Mouse (Mus musculus) stomach, embryonic 15.5 days (tissue): ENCODE results near the gene Myt1. TPM values are rescaled to one million over a fixed set of nuclear protein-coding genes. Genes with fewer than 3 reads are reported as not detected.

ENCODE experiments used
- ATAC-seq: fragments of 200-750 bp; cut with Nextera tagmentation; 2 replicates; pipeline ENCODE4 v1.8.0; 2017; ENCODE audit warnings: low read depth, moderate number of reproducible peaks, moderate TSS enrichment; ENCODE audit not compliant: insufficient read depth, low FRiP score
- H3K27ac ChIP-seq: fragments of 300-500 bp; sonication (generic); 2 replicates; pipeline ENCODE4 v1.5.1; 2015; ENCODE audit warnings: mild to moderate bottlenecking, inconsistent platforms
- H3K27me3 ChIP-seq: fragments of 300-500 bp; sonication (generic); replicated peaks from 2 replicates; pipeline ENCODE4 v1.6.1; 2015; ENCODE audit warnings: inconsistent platforms
- H3K36me3 ChIP-seq: fragments of 300-500 bp; sonication (generic); 2 replicates; pipeline ENCODE4 v1.6.1; 2015; ENCODE audit warnings: inconsistent platforms
- H3K4me1 ChIP-seq: fragments of 300-500 bp; sonication (generic); 2 replicates; pipeline ENCODE4 v1.6.1; 2015; ENCODE audit warnings: inconsistent platforms
- H3K4me2 ChIP-seq: fragments of 300-500 bp; sonication (generic); 2 replicates; pipeline ENCODE4 v1.6.1; 2015; ENCODE audit warnings: mild to moderate bottlenecking, inconsistent platforms
- H3K4me3 ChIP-seq: fragments of 300-500 bp; sonication (generic); replicated peaks from 2 replicates; pipeline ENCODE4 v1.5.1; 2015; ENCODE audit warnings: inconsistent platforms
- H3K9ac ChIP-seq: fragments of 300-500 bp; sonication (generic); 2 replicates; pipeline ENCODE4 v1.6.1; 2015; ENCODE audit warnings: inconsistent platforms
- H3K9me3 ChIP-seq: fragments of 300-500 bp; sonication (generic); 2 replicates; pipeline ENCODE4 v1.6.1; 2016; ENCODE audit warnings: inconsistent platforms
- WGBS: fragments of 180-500 bp; shearing (Covaris S2); methylation state at CpG from one replicate; pipeline ENCODE4 v1.1.7; 2015; 5-methylcytosine and 5-hydroxymethylcytosine counted together
- polyA plus RNA-seq: library from polyadenylated mRNA; unstranded; fragments of >200 nt; fragmentation: Nextera tagmentation; extraction: Ambion mirVana; gene quantifications from 2 replicates; pipeline ENCODE4 v1.2.1, GENCODE M21; 2015

Gene Myt1
- polyA plus RNA-seq, 1 experiment from 2014 or later, result 2.4 TPM

DNA sequence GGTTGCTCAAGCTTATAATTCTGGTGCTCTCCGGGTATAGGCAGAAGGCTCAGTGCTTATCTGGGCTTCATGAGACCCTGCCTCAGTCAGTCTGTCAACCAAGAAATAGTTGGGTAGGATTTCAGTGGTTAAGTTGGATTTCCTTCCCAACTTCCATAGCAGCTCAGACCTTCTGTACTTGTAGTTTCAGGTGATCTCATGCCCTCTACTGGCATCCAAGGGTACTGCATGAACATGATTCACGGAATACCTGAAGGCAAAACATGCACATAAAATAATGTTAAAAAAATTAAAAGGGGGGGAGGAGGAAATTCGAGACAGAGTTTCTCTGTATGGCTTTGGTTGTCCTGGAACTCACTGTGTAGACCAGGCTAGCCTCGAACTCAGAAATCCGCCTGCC is 103.8 kb downstream of the Myt1 start:
- H3K4me1 ChIP-seq, result no peaks in the 10 kb centered on the region
- no peak overlapping the region for H3K4me3 ChIP-seq
- no peak overlapping the region for H3K4me2 ChIP-seq
- WGBS, result 64% methylated on average over 5 of the region's 5 CpGs
- no peak overlapping the region for H3K9ac ChIP-seq
- H3K27ac ChIP-seq, result no peak overlapping the region
- ATAC-seq, result no peak
- 0 out of 2 replicates have a peak, but pooled peaks cover 5% of the 10 kb centered on the region for H3K36me3 ChIP-seq
- no peaks in the 10 kb centered on the region for H3K9me3 ChIP-seq
- H3K27me3 ChIP-seq, result no peaks in the 10 kb centered on the region

- no peak overlapping the region for H3K9ac ChIP-seq
- ATAC-seq, result no peak
- no peak overlapping the region for H3K4me2 ChIP-seq
- no peaks in the 10 kb centered on the region for H3K27me3 ChIP-seq
- 0 out of 2 replicates have a peak, but pooled peaks cover 5% of the 10 kb centered on the region for H3K36me3 ChIP-seq
- H3K4me3 ChIP-seq, result no peak overlapping the region
- no peaks in the 10 kb centered on the region for H3K9me3 ChIP-seq
- no peaks in the 10 kb centered on the region for H3K4me1 ChIP-seq
- WGBS, result 90% methylated on average over 2 of the region's 2 CpGs
- H3K27ac ChIP-seq, result no peak overlapping the region
Measured at GRCm38 (mm10) chr2:181871039-181871438, 107.9 kb downstream of the Myt1 start.

Other genes starting within 250 kb of the Myt1 start
- 76.4 and 82.1 TPM in 2 replicates for gene Dnajc5, start 242.8 kb upstream of the Myt1 start, polyA plus RNA-seq
- 60.9 and 63.5 TPM in 2 replicates for gene Uckl1, start 178.4 kb upstream of the Myt1 start, polyA plus RNA-seq
- 52.7 and 56.6 TPM in 2 replicates for gene Prpf6, start 171.5 kb upstream of the Myt1 start, polyA plus RNA-seq
- 48.5 and 50.8 TPM in 2 replicates for gene Zfp512b, start 170.5 kb upstream of the Myt1 start, polyA plus RNA-seq
- 25.0 and 26.9 TPM in 2 replicates for gene Samd10, start 164.1 kb upstream of the Myt1 start, polyA plus RNA-seq
- gene Gm29797, start 106.3 kb upstream of the Myt1 start, polyA plus RNA-seq, result 0.36 and 1.2 TPM in 2 replicates
- 28.7 and 32.0 TPM in 2 replicates for gene Sox18, start 91.7 kb upstream of the Myt1 start, polyA plus RNA-seq
- 21.5 and 24.2 TPM in 2 replicates for gene Tcea2, start 83.0 kb upstream of the Myt1 start, polyA plus RNA-seq
- 51.7 and 53.3 TPM in 2 replicates for gene Rgs19, start 69.4 kb upstream of the Myt1 start, polyA plus RNA-seq
- gene Lkaaear1, start 64.9 kb upstream of the Myt1 start, polyA plus RNA-seq, result not detected in 2 replicates
- gene Oprl1, start 48.3 kb upstream of the Myt1 start, polyA plus RNA-seq, result 1.3 and 2.3 TPM in 2 replicates
- 28.0 and 29.3 TPM in 2 replicates for gene Pcmtd2, start 74.5 kb downstream of the Myt1 start, polyA plus RNA-seq
- 82.0 and 89.3 TPM in 2 replicates for gene Polr3k, start 101.0 kb downstream of the Myt1 start, polyA plus RNA-seq
- gene Gm14496, start 227.8 kb downstream of the Myt1 start, polyA plus RNA-seq, result not detected in 2 replicates